Mouse (Mus musculus) right cerebral cortex, adult 2 months (tissue): Measurements from ENCODE around the gene Hoxb8.

Experiments
- DNase-seq, 2 experiments: peaks; one replicate each; pipeline ENCODE4 v3.0.0; 2021 to 2022; ENCODE audit warnings: low spot score in 2 of 2

The Hoxb8 gene

DNA sequence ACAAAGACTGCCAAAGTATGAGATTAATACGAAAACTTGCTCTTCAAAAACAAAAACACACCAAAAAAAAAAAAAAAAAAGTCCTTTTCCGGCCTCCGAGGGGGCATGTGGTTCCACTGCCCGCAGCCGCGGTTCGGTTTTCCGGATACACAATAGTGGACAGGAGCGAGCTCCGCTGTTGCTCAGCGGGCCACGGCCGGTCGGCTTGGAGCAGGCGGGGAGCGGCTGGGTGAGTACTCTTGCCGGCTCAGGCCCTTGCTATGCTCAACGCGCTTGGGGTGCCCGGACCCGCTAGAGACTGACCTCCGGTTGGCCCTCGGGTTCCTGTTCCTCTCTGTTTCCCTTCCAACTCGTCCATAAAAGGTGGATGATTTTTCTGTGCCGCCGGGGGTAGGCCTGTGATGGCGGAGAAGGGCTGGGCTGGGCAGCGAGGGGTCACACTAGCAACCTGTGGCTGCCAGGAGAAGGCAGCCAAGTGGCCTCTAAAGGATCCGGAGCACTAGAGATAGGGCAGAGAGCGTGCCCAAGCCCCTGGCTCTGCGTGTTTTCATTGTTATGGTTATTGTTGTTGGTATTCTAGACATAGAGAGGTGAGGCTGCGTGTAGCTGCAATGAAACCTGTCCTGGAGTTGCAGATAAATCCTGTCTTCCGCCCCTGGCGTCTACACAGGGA, 33.1 kb downstream of the Hoxb8 start:
- DNase-seq: no peak

DNA sequence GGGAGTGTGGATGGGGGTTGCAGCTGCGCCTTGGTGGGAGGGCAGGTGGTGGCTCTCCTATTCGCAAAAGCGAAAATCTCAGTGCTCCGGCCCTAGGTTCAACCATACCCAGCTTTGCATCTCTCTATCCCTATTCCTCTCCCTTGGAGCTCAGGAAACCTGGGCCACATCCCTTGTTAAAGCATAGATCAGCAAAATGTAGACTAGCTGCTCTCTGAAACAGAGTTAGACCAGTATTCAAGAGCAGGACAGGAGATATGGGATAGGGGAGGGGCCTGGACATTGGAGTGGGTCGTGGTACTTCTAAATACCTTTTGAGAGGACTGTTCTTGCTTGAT, 33.6 kb downstream of the Hoxb8 start:
- no peak for DNase-seq

DNA sequence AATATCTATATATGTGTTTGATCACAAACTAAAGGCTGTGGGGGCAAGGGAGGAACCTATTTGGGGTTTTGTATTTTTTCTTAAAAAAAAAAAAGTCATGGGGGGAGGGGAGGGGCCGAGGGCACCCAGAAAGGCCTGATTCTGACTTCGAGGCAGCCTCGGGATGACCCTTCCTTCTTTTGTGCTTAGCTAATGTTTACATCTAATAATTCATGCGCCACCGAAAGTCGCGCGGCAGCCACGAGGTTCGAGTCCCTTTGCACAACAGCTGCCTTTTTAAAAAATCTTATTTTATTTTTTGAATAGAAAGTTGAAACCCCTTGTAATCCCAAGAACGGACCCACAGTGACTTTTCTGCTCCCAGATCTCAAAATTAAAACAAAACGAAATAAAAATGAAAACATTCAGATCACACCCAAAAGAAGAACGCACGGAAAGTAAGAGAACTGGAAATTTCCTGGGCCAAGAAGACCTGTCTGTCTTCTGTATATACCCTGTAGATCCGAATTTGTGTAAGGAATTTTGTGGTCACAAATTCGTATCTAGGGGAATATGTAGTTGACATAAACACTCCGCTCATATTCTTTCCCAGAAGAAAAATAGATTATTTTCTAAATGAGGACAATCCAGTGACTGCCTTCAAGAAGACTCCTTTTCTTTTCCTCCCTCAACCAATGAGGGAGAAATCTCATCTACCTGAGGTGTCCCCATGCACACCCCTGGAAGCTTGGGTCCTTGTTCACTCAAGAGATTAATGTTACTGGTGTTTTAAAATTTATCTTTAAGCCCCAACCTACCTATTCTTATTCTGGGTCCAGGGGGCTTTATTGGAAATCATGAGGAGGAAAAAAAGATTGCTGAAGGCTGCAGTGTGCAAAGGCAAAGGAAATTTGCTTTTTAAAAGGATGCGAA, 35.2 kb downstream of the Hoxb8 start:
- DNase-seq: no peak

DNA sequence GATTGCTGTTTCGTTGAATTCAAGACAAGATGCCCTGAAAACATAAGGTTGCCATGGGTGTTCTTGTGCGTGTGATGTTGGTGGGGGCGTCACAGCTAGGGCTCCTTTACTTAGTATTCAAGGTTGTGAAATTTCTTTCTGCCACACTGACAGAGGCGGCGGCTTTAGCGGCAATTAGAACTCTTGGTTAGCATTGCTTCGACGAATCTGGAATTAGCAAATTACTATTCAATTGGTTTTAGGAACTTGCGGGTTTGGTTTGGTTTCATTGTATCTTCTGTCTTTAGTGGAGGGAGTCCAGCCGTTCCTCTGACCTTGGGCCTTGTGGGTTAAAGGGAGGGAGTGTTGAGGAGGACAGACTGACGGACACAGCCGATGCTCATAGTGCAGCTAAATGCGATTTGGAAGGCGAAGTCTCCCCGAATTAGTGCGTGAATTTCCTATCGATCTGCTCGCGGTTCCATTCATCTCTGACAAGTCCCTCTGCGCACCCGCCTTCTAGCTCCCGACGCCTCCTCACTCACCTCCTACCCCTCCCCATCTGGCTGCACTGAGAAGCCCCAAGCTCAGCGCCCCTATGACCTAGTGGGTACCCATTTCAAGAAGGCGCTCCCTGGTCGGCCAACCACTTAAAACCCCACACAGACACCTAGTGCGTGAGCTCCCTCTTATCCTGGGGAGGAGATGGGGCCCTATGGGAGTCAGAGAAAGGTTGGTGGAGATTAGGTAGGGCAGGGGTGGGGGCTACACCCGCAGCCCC, 36.1 kb downstream of the Hoxb8 start, which contains the start of gene Hoxb4:
Gene Hoxb4, plus strand, starts transcription at position 660 of the 760 bp plus-strand sequence.
- no peak for DNase-seq

DNA sequence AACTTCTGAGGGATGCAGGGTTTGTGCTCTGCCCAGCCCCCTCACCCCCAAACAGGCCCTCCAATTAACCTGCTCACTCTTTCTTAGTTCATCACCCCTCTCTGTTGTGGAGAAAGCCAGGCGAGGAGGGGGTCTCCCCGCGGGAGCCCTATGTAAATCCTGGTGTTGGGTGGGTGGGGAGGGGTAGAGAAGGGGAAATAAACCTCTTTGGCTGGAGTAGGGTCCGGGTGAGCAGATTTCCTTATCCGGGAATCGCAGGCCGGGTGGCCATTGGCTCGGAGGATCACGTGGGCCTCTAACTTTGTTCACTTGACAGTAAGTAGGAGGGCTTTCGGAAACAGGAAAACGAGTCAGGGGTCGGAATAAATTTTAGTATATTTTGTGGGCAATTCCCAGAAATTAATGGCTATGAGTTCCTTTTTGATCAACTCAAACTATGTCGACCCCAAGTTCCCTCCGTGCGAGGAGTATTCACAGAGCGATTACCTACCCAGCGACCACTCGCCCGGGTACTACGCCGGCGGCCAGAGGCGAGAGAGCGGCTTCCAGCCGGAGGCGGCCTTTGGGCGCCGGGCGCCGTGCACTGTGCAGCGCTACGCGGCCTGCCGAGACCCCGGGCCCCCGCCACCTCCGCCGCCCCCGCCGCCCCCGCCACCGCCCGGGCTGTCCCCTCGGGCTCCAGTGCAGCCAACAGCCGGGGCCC, 36.8 kb downstream of the Hoxb8 start:
- DNase-seq: no peak

DNA sequence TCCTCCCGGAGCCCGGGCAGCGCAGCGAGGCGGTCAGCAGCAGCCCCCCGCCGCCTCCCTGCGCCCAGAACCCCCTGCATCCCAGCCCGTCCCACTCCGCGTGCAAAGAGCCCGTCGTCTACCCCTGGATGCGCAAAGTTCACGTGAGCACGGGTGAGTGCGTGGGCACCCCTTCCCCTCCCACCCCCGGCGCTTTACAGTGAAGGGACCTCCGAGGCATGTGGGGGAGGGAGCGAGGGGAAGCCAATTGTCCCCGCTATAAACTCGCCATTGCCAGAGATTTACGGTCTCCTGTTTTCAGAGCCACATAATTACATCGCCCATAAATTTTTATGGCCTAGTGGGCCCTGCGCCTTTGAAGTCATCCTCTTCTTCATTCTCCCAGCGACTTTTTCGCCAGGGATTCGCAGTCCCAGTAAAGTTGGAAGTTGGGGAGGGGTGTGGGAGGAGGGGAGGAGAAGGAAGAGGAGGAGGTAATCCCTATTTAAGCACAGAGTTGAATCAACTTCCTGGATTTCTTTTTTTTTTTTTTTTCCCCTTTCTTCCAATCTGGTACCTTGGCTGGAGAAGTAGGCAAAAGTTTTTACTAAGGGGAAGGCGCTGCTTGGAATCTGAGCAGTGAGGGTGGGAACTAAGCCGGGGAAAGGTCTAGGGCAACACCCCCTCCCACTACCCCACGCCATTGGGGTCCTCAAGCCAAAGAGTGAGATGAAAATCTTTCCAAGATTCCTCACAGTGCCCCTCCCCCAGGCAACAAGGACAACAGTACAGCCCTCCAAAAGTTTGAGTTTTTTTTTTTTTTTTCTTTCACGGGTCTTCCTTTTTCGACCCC, 37.6 kb downstream of the Hoxb8 start:
- no peak for DNase-seq

DNA sequence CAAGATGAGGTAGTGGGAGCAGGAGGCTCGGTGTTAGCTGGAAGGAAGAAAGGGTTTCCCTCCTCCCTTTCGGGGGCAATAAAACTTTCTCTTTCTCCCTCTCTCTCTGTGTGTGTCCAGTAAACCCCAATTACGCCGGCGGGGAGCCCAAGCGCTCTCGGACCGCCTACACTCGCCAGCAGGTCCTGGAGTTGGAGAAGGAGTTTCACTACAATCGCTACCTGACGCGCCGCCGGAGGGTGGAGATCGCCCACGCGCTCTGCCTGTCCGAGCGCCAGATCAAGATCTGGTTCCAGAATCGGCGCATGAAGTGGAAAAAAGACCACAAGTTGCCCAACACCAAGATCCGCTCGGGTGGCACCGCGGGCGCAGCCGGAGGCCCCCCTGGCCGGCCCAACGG, 38.2 kb downstream of the Hoxb8 start:
- DNase-seq: no peak

DNA sequence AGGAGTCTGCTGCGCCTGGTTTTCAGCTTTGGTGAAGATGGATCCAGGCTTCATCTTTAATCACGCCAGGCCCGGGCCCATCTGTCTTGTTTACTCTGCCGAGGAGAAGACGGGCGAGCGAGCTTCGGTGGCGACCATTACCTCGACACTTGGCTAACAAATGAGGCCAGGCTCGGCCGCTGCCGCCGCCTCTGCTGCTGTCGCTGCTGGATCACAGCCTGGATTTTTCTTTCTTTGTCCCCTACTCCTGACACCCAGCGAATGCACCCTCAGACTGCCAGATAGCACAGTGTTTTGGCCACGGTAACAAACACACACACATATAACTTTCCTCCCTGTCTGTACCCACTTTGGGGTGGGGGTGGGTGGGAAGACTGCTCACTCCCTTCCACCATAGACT, 39.0 kb downstream of the Hoxb8 start:
- DNase-seq: no peak

DNA sequence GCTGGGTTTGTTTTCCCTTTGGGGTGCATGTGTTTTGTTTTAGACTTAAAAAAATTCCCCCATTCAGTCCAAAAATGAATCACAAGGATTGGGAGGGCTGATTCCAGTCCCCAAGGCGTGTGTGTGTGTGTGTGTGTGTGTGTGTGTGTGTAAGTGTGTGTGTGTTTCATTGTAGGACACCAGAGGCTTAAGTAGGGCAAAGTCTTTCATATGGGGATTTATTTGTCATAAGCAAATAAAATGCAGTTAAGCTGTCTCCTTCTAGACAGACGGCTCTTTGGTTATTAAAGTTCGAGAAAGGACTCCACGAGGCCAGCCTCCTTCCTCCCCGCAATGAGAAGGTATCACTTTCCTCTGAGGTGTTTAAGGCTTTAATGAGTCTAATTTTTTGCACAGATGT, 40.1 kb downstream of the Hoxb8 start:
- no peak for DNase-seq

DNA sequence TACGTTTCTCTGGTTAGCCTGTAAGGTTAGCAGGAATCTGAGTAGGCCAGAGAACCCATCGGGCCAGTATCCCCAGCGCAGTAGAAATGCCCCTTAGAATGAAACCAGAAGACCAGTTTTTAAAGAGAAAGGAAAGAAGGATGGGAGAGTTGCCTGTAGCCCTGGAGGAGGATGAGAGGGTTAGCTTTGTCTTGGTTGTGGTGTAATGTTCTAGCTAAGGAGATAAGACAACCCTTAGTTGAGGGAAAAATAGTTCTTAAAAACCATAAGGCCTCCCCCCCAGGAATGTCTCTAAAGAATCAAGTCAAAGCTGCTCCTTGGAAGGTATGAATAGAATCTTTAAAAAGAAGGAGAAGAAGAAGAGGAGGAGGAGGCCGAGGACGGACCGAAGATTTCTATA, 41.0 kb downstream of the Hoxb8 start:
- no peak for DNase-seq

DNA sequence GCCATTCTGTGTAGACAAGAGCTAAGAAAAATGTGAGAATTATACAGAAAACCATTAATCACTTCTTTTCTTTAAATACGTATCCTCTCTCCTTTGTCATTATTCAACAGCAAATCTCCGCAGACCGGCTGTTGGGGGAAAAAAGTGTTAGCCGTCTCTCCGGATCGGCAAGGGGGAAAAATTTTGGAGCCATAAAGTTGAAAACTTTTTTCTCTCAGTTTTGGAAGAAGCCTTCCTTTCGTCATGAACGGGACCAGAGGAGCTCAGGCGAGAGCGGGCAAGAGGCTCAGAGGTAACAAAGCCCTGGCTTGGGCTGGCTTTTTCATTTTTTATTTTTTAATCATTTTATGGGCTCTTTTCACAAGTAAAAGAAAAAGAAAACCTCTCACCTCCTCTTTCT, 41.4 kb downstream of the Hoxb8 start, which contains the start of gene Hoxb3:
Gene Hoxb3, plus strand, starts transcription at position 173 of the 400 bp plus-strand sequence.
- DNase-seq: no peak

DNA sequence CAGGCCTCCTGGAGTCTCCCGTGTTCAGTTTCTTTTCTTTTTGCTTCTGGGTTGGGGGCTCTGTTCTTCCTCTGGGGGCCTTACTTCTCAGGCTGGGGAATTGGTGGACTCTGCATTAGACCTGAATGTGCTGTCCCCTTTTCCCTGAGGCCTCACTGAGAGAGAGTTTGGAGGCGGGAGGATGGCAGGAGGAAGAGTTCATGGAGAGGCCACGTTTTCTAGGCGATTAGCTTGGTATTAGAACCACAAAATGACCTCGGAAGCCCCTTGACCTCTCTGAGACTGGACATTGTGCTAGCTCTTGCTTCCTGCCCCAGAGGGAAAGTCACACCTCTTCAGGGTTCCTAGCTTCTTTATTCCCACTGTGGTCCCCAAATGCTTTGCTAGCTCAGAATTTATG, 42.4 kb downstream of the Hoxb8 start:
- DNase-seq: no peak

DNA sequence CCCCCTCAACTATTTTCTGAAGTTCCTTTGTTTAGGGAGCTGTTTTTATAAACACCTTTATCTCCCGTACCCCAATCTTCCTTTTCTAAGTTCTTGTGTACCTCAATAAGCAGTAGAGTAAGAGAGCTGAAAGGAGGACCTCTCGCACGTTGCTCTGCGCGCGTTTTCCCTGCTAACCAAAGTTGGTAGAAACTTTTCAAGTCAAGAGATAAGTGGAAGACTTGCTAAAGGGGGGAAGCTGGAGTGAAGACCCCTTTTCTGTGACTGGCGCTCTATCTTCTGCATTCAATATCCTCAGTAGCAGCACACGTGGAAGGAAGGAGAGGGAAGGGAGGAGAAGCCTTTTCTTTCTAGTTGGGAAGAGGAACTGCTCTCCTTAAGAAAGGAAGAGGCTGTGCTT, 43.3 kb downstream of the Hoxb8 start:
- no peak for DNase-seq

DNA sequence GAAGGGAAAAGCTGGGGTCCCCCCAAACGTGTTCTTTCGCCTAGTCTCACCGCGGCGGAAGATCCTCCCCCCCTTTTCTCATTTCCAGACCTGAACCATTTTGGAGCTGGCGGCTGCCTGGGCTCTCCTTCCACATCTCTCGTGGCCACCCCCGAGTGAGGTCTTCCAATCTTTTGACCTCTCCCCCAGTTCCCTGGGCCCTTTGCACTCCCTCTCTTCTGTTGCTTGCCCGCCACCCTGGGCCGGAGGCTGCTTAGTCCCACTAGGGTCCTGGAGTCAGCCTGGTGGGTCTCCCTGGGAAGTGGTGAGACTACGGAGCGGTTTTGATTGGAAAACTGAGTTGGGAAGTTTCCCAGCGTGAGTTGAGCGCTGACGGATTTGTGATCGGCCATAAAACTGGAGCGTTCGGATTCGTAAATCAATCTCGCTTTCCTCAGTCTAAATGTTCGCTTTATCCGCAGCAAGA, 44.1 kb downstream of the Hoxb8 start:
- DNase-seq: no peak

DNA sequence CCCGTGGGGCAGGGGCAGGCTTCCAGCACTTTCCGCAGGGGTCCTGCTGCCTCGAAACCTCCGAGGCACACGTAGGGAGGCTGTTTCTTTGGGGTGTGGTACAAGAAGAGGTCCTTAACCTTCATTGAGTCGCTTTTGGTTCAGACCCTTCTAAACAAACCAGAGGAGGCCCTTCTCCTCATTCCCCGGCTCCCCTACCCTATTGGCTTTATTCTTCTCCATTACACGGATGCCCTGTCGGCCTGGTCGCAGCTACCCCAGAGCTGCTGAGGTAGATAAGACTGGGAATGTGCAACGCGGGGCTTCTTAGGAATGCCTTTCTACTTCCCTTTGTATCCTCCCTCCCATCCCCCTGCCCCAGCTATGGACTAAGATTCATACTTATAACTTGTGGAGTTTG, 45.0 kb downstream of the Hoxb8 start:
- DNase-seq: no peak

DNA sequence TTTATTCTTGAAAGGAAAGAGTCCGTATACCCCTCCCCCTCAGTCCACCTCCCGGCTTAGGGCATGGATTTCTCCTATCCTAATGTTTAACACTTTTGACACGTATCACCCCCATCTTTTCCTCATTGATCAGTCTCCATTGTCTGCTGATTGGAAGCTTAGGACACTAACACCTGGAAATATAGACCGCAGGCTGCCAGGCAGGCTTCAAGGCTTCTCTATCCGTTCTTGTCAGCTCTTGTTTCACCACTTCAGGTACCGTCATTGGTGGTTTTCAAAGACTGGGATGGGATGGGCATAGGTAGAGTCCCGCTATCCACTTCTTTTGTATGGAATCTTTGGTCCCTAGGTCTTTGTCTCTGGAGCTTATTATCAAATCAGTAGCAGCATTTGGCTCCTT, 45.4 kb downstream of the Hoxb8 start:
- DNase-seq: no peak

DNA sequence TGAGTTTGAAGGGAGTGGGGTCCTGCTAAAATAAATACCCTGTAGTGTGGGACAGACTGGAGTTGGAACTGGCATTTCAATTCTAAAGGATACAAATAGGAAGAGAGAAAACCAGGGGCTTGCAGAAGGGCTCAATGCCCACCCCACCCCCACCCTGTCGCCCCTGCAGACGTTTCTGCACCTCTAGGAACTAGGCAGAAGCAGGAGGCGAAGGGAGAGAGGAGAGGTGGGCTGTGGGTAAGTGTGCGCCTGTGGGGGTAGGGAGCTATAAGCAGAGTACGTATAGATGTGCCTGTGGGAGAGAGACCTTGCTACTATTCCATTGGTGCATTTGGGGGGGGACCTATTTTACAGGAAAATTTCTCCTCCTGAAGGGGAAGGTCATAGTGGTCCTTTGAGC, 46.0 kb downstream of the Hoxb8 start:
- DNase-seq: no peak

DNA sequence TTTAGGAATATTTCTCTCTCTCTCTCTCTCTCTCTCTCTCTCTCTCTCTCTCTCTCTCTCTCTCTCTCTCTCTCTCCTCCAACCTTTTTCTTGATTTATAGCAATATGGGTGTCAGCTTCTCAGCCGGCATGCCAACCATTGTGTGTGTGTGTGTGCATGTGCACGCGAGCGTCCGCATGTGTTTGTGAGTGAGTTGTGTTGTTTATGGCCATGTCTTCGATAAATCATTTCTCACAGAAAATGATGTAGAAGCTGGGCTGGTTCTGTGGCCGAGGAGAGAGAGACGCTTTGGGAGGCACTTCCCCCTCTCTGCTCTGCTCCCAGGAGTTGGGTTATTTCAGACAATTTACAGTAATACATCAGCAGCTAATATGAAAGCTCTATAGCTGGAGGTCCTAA, 46.9 kb downstream of the Hoxb8 start:
- DNase-seq: no peak

DNA sequence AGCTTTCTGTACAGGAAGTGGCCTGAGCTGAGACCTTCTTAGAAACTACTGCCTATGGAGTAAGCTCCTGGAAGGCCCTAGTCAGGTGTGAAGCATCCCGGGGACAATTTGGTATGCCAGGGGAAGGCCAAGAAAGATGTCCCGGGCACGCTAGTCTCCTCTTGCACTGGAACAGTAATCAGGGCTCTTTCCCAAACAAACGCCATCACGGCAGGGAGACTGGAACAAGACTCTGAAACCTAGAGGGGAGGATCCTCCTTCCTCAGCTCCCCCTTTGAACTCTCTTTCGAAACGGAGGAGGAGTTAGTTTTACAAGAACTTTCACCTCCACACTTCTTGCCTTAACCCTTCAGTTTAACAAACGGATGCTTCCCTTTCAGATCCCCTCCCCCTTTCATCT, 50.4 kb downstream of the Hoxb8 start:
- DNase-seq: no peak

DNA sequence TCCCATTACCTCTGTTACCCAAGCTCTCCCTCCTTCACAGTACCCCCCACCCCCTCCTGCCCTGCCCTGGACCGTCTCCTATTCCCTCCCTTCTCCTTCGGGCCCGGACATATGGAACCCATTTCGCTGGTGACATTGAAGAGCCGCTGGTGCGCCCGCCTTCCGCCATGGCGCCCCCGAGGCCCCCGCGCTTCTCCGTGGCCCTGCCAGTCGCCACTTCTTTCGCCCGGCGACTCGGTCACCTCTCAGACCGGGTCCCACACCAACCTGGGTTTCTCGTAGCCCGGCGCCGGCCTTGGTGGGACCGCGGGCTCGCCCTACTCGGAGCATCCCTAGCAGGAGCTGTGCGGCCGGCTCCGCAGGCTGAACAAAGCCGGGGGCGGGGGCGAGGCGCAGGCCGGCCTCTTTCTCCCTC, 50.9 kb downstream of the Hoxb8 start:
- DNase-seq: no peak
